In genomic region chr3:19062249-19062859, GRCm38 (mm10) we compare ENCODE assay signal across 10 mouse cellular contexts.
DNase-seq lines count a peak whose midpoint lies in the region; ATAC-seq and TF ChIP-seq lines count a peak whose summit lies in the region.
"Had no signal": no experiment of that assay in that cellular context is flagged by ENCODE, and none has a peak within 500 bp of the region (broad histone marks: within the 10 kb centered on the region; RNA-seq: fewer than 3 reads in every experiment).

No protein-coding gene starts in this region.

- no peak overlapping the region for H3K4me3 ChIP-seq in hindbrain, embryonic 11.5 days (ENCODE audit: low read depth, low read length)
- H3K4me3 ChIP-seq in hindbrain, embryonic 10.5 days: no peak overlapping the region
- no peak overlapping the region for H3K4me3 ChIP-seq in hindbrain, embryonic 16.5 days (ENCODE audit: low read length)
- no peak overlapping the region for H3K4me3 ChIP-seq in left cerebral cortex, adult 2 months
- H3K4me3 ChIP-seq: embryonic facial prominence, embryonic 13.5 days had no signal

- H3K4me2 ChIP-seq in hindbrain, embryonic 11.5 days (replicated peaks; ENCODE audit: low read depth, low read length): no peak overlapping the region
- H3K4me2 ChIP-seq in hindbrain, embryonic 16.5 days (ENCODE audit: low read length): peak overlapping the region; percentile 12; the same call in 1 of the 2 replicates
- H3K4me2 ChIP-seq: embryonic facial prominence, embryonic 13.5 days had no signal

- 42% methylated on average over 6 of the region's 6 CpGs for WGBS in hindbrain, embryonic 11.5 days
- 43% methylated on average over 6 of the region's 6 CpGs for WGBS in hindbrain, embryonic 10.5 days
- 44% methylated on average over 6 of the region's 6 CpGs for WGBS in hindbrain, embryonic 16.5 days

- DNase-seq in hindbrain, embryonic 11.5 days (ENCODE audit: low spot score): peak; percentile 77
- no peak for DNase-seq in hindbrain, embryonic 10.5 days (ENCODE audit: low spot score)
- peak; percentile 78 for DNase-seq in NIH3T3 (ENCODE audit: low read depth)
- peak; percentile 62 for DNase-seq in embryo, embryonic 10 days (ENCODE audit: low spot score)
- DNase-seq in left cerebral cortex, adult 2 months (ENCODE audit: extremely low spot score in 1 of 2, low spot score in 2 of 2): peak; percentile 54 to 67
- DNase-seq in naive thymus-derived CD4-positive, alpha-beta T cell, adult 2 months (ENCODE audit: low read depth): peak; percentile 16
- DNase-seq in ovary, postnatal 36 days (ENCODE audit: low spot score): no peak

- H3K27me3 ChIP-seq in hindbrain, embryonic 11.5 days (ENCODE audit: control insufficient read depth, insufficient read depth, low read length): no peaks in the 10 kb centered on the region
- peaks cover 3% of the 10 kb centered on the region; the same call in 1 of the 2 replicates for H3K27me3 ChIP-seq in hindbrain, embryonic 10.5 days (ENCODE audit: insufficient read depth, poor library complexity, severe bottlenecking)
- no peaks in the 10 kb centered on the region for H3K27me3 ChIP-seq in hindbrain, embryonic 16.5 days (replicated peaks; ENCODE audit: control insufficient read depth, insufficient read depth, low read length)

- intact Hi-C loops in left cerebral cortex, adult 2 months (cut with DNase I): loop anchor here (1.0 to 10.0 kb wide), 4 partner anchors 815 to 1228 kb away; no protein-coding TSS in a partner anchor

- peak; percentile 69; the same call in 1 of the 2 replicates for ATAC-seq in hindbrain, embryonic 11.5 days (ENCODE audit: low FRiP score)
- ATAC-seq in hindbrain, embryonic 16.5 days: peak; percentile 44

- H3K27ac ChIP-seq in hindbrain, embryonic 11.5 days (ENCODE audit: low read depth, low read length): no peak overlapping the region
- no peak overlapping the region for H3K27ac ChIP-seq in hindbrain, embryonic 10.5 days
- H3K27ac ChIP-seq in hindbrain, embryonic 16.5 days (ENCODE audit: low read depth, low read length): no peak overlapping the region
- no peak overlapping the region for H3K27ac ChIP-seq in left cerebral cortex, adult 2 months
- H3K27ac ChIP-seq: embryonic facial prominence, embryonic 13.5 days; macrophage had no signal

- H3K9ac ChIP-seq in hindbrain, embryonic 11.5 days (ENCODE audit: low read depth, low read length): no peak overlapping the region
- H3K9ac ChIP-seq in hindbrain, embryonic 16.5 days (ENCODE audit: low read depth, low read length): no peak overlapping the region
- H3K9ac ChIP-seq: embryonic facial prominence, embryonic 13.5 days had no signal

- no peaks in the 10 kb centered on the region for H3K36me3 ChIP-seq in hindbrain, embryonic 11.5 days (ENCODE audit: control insufficient read depth, insufficient read depth, low read length)
- no peaks in the 10 kb centered on the region for H3K36me3 ChIP-seq in hindbrain, embryonic 10.5 days
- H3K36me3 ChIP-seq in hindbrain, embryonic 16.5 days (ENCODE audit: control insufficient read depth, insufficient read depth, low read length): no peaks in the 10 kb centered on the region
- H3K36me3 ChIP-seq: embryonic facial prominence, embryonic 13.5 days had no signal

- no peaks in the 10 kb centered on the region for H3K9me3 ChIP-seq in hindbrain, embryonic 11.5 days (ENCODE audit: control insufficient read depth, low read length)
- no peaks in the 10 kb centered on the region for H3K9me3 ChIP-seq in hindbrain, embryonic 10.5 days
- no peaks in the 10 kb centered on the region for H3K9me3 ChIP-seq in hindbrain, embryonic 16.5 days (ENCODE audit: control insufficient read depth, low read length)
- H3K9me3 ChIP-seq: embryonic facial prominence, embryonic 13.5 days had no signal

- peak; percentile 80 for TF ChIP-seq CTCF in left cerebral cortex, adult 2 months (IDR thresholded peaks at IDR 0.05)

- no peaks in the 10 kb centered on the region for H3K4me1 ChIP-seq in hindbrain, embryonic 11.5 days (replicated peaks; ENCODE audit: control insufficient read depth, insufficient read depth, low read length)
- H3K4me1 ChIP-seq in hindbrain, embryonic 10.5 days (replicated peaks): peaks cover 5% of the 10 kb centered on the region
- peaks cover 4% of the 10 kb centered on the region for H3K4me1 ChIP-seq in hindbrain, embryonic 16.5 days (ENCODE audit: control insufficient read depth, insufficient read depth, low read depth, low read length)
- H3K4me1 ChIP-seq: embryonic facial prominence, embryonic 13.5 days had no signal

Comparison
In these comparisons a context has a peak if more than half of its experiments do, and no peak if none do; other contexts are left out.
1. DNase-seq: peak in hindbrain, embryonic 11.5 days (single experiment), NIH3T3 (single experiment), embryo, embryonic 10 days (single experiment), left cerebral cortex, adult 2 months (2 of 2) and naive thymus-derived CD4-positive, alpha-beta T cell, adult 2 months (single experiment); none in hindbrain, embryonic 10.5 days (single experiment) and ovary, postnatal 36 days (single experiment).